Mouse (Mus musculus): Measurements from ENCODE around the gene Zfp454.

The Zfp454 gene

GRCm38 (mm10) chr11:50841023-50841735 lies 46.3 kb downstream of the Zfp454 start, which contains the start of gene Zfp879:
Gene Zfp879 (minus strand): TSS chr11:50841552.
- DNase-seq (ENCODE audit: low spot score in 2 of 2): peak; percentile 84 to 87

GRCm38 (mm10) chr11:50835727-50836126 lies 51.7 kb downstream of the Zfp454 start:
- DNase-seq (ENCODE audit: low spot score in 2 of 2): no peak

GRCm38 (mm10) chr11:50827010-50827953 lies 60.2 kb downstream of the Zfp454 start, which contains the start of gene Zfp354c:
Gene Zfp354c (minus strand): TSS chr11:50827724.
- DNase-seq (ENCODE audit: low spot score in 2 of 2): peak; percentile 77 to 82

- no peak for DNase-seq (ENCODE audit: low spot score in 2 of 2)
Observed at GRCm38 (mm10) chr11:50826214-50826613, 61.2 kb downstream of the Zfp454 start.

All from heart, adult 9 months (tissue).